Mouse (Mus musculus) telencephalon, adult 2 months (tissue): ENCODE results near the gene Zfp213.

Experiments
- DNase-seq: peaks from one replicate; pipeline ENCODE4 v3.0.0-alpha.2; 2011; ENCODE audit warnings: low read depth, low spot score

The Zfp213 gene

GRCm38 (mm10) chr17:23574130-23574529, 10.1 kb upstream of the Zfp213 start:
- no peak for DNase-seq

GRCm38 (mm10) chr17:23572059-23572458, 8.0 kb upstream of the Zfp213 start:
- DNase-seq: no peak

GRCm38 (mm10) chr17:23571084-23571483, 7.0 kb upstream of the Zfp213 start:
- no peak for DNase-seq

- no peak for DNase-seq
Observed at GRCm38 (mm10) chr17:23570017-23570416, 6.0 kb upstream of the Zfp213 start.

GRCm38 (mm10) chr17:23568370-23568769, 4.3 kb upstream of the Zfp213 start:
- no peak for DNase-seq

GRCm38 (mm10) chr17:23566787-23567186, 2.7 kb upstream of the Zfp213 start:
- no peak for DNase-seq

GRCm38 (mm10) chr17:23564368-23564715, 304 bp upstream of the Zfp213 start:
- DNase-seq: no peak

- no peak for DNase-seq
Observed at GRCm38 (mm10) chr17:23559767-23560166, 4.3 kb downstream of the Zfp213 start.

- no peak for DNase-seq
Observed at GRCm38 (mm10) chr17:23555243-23555916, 8.7 kb downstream of the Zfp213 start.

- no peak for DNase-seq
Observed at GRCm38 (mm10) chr17:23554321-23554720, 9.7 kb downstream of the Zfp213 start.

- DNase-seq: no peak
Observed at GRCm38 (mm10) chr17:23553634-23554120, 10.4 kb downstream of the Zfp213 start.

GRCm38 (mm10) chr17:23552896-23553633, 11.0 kb downstream of the Zfp213 start:
- no peak for DNase-seq

- no peak for DNase-seq
Observed at GRCm38 (mm10) chr17:23551963-23552362, 12.1 kb downstream of the Zfp213 start.

- no peak for DNase-seq
Observed at GRCm38 (mm10) chr17:23551416-23551815, 12.6 kb downstream of the Zfp213 start.

GRCm38 (mm10) chr17:23550856-23551255, 13.2 kb downstream of the Zfp213 start:
- no peak for DNase-seq

- peak; percentile 89 for DNase-seq
Observed at GRCm38 (mm10) chr17:23550188-23550791, 13.7 kb downstream of the Zfp213 start.

GRCm38 (mm10) chr17:23549441-23549840, 14.6 kb downstream of the Zfp213 start:
- no peak for DNase-seq

- no peak for DNase-seq
Observed at GRCm38 (mm10) chr17:23548615-23549014, 15.4 kb downstream of the Zfp213 start.

- DNase-seq: no peak
Observed at GRCm38 (mm10) chr17:23547681-23548443, 16.2 kb downstream of the Zfp213 start.

GRCm38 (mm10) chr17:23546702-23547505, 17.1 kb downstream of the Zfp213 start:
- DNase-seq: no peak

- DNase-seq: no peak
Observed at GRCm38 (mm10) chr17:23546333-23546701, 17.7 kb downstream of the Zfp213 start.
